Mouse (Mus musculus) induced T-regulatory cell, adult 2 months (primary cell): ENCODE measurements around the gene Ppp1r9a.

ENCODE experiments used
- DNase-seq: peaks from one replicate; pipeline ENCODE4 v3.0.0-alpha.2; 2012; ENCODE audit warnings: low read depth

Ppp1r9a gene

DNA sequence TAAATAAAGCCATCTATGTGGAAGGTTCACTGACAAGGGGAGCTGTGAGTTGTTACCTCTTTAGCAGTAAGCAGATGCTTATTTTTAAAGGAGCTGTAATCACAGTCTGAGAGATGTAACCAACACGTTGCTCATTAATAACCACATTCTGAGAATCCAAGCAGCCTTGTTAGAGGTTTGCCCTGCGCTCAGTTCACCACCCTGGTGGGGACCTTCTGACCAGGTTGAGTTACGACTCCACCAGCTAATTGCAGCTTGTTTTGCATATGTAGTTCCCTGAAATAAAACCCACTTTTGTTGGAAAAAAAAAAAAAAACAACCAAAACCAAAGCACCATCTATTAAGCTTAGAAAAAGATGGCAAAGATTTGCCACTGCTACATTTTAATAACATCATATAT, 205.8 kb downstream of the Ppp1r9a start:
- no peak for DNase-seq

DNA sequence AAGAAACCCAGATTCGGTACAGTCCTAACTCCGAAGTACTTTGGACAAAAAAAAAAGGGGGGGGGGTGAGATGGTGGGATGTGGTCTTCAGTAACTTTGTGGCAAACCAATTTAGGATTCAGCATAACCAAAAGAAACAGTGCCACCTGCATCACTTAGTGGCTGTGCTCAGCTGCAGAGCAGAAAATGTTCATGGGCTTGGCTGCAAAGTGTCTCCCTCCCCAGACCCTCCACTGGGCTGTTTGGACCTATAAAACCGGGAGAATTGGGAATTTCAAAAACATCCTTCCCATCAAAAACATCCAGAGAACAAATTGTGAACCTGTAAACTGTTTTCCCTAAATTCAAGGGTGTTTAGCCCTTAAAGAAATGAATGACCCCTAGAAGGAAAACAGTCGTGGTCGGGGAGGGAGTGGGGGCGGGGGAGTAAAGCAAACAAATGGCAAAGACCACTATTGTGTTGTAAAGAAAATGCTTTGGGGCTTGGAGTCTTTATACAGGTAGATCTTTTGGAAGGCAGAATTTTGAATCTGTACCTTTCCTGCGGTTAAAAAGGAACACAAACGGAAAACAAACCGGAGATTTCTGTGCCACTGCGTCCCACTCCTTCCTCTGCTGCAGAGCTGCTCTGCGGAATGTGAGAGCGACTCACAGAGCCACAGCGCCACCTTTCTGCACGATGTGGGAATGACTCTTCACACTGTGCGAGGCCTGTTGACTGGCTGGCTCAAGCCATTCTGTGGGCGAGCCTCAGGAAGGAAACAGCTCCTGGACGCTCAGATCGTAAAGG, 207.4 kb downstream of the Ppp1r9a start:
- peak; percentile 58 for DNase-seq

DNA sequence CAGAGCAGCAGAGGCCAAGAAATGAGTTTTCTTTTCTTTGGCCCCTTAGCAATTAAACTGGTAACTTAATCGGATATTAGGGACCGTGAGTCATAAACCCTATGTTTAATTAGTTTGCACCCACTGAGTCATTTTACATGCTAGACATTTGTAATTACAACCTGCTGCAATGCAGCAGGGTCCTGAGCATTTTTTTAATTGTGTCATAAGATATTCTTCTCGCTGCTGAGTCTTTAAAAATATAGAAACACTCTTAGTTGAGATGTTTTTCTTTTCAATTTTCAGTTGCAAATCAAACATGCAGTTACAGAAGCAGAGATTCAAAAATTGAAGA, 208.0 kb downstream of the Ppp1r9a start:
- DNase-seq: no peak

DNA sequence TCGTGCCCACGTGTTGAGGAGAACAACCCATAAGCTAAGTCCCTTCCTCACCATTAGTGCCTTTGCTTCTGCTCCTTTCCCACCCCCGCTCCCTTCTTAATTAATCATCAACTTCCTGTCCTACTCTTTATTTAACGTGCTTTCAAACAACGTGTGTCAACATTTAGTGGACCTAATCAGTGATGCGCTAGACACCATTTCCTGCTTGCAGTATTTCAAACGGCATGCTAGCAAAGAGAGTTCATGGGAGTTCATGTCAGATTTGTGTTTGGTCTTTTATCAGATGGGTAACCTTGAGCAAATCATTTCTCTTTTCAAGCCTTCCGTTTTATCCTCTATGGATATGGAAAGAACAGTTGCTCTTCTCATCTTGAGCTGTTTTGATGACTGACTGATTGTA, 210.4 kb downstream of the Ppp1r9a start:
- DNase-seq: no peak

DNA sequence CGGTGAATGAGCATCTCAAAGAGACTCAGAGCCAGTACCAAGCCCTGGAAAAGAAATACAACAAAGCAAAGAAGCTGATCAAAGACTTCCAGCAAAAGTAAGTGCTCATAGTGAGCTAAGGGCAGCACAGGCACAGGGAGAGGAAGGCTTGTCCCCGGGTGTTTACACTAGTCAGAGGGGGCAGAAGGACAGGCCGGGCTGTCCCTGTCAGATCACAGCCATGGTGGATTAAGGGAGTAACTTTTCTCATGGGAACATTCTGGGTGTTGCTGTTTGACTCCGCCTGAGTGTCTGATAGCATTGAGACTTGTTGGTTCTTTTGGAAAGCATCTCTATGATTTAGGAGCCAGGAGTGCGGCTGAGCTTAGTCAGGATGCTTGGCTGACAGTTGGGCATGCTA, 211.0 kb downstream of the Ppp1r9a start:
- DNase-seq: no peak

DNA sequence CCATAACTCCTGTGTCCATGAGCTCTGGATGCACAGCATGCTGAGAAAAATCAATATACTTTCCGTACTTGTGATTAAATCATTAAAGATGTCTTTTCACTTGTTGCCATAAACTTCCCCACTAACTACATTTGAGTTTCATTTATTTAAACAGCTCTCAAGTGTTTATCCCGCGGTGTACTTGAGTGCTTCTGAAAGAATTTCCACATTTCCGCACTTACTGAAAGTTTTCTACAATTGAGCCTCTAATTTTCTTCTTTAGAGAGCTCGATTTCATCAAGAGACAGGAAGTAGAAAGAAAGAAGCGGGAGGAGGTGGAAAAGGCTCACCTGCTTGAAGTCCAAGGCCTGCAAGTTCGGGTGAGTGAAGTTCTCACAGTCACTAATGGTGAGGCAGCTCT, 212.1 kb downstream of the Ppp1r9a start:
- DNase-seq: no peak

DNA sequence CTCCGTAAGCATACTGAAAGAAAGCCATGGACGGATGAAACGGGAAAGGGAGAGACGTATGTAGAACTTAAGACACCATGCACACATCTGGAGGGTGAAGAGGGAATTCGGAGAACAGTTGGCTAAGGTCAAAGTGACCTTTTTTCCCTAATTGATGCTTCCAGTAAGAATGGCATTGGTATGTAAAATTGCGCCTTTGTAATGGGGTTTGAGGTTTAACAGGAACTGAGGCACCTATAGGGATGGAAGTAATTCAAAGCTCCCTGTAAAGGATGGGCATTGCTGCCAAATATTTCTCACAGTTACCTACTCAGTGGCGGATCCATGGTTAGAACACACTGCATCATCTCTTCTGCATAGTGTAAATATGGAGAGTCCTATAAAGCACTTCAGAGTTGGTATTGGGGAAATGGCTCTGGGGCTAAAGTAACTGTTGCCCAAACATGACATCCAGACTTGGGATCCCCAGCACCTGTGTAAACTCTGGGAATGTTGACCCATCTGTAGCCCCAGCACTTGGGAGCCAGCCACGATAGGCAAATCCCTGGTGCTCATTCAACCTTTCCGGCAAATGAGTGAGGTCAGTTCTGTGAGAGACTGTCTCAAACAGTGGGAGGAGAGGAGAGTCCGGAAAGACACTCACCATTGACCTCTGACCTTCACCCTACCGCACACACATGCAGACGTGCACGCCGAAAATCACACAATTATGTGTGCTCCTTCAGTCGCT, 216.6 kb downstream of the Ppp1r9a start:
- DNase-seq: no peak

DNA sequence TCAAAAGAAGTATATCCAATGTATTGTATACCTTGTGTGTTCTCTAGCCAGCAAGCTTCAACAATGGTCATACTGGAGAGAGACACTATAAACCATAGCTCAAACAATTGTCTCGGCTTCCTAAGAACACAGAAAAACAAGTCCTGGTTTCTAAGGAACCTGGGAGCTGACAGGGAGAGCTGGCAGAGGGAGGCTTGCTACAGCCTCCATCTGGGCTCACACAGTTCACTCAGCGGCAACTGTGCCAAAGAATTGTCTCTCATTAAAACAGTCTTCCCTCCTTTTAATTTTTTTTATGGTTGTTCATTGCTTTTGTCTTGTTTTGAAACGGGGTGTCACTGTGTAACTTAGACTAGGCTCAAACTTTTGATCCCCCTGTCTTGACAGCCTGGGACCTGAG, 217.5 kb downstream of the Ppp1r9a start:
- no peak for DNase-seq

DNA sequence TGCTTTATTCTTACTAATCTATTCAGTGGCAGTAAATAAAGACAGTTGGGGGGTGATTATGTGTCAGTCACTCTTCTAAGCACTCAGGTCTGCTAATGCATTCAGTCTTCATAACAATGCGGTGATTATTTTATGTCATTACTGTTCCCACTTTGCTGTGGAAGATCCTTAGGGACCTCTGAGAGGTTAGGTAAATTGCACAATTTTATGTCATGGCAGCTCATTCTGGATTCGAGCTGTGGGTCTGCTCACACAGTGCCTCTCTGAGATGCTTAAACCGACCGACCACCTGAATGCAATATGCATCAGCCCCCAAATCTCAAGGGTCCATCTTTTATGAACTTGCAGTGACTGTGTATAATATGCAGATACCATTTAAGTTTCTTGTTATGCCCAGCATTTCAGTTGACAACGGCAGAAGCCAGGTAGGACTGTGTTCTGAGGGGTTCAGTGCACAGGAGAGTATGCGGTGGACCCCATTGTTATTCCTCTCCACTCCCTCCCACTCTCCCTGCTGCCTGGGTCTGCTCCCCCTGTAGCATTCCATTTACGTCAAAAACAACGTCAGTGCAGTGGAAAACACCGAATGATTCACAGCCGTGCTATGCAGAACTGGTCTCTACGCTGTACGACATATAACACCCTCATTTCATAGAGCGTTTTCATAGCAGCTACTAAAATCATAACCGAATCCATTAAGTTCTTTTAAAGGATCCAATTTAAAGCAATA, 226.8 kb downstream of the Ppp1r9a start:
- no peak for DNase-seq

DNA sequence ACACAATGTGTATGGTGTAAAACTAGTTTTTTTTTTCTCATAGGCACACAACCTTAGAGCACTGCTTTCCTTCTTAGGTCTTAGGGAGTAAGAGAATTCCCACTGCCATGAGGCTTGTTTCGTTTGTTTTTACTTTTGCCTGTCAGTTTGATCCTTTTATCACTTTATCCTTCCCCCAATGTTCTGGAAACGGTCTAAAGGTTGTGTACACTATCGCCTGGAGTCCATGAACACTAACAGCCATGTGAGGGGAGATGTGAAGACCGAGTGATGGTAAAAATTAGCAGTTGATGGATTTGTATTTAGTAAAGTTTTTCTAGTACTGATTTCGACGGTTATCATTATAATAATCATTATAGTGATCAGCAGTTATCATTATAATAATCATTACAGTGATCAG, 232.3 kb downstream of the Ppp1r9a start:
- DNase-seq: no peak

DNA sequence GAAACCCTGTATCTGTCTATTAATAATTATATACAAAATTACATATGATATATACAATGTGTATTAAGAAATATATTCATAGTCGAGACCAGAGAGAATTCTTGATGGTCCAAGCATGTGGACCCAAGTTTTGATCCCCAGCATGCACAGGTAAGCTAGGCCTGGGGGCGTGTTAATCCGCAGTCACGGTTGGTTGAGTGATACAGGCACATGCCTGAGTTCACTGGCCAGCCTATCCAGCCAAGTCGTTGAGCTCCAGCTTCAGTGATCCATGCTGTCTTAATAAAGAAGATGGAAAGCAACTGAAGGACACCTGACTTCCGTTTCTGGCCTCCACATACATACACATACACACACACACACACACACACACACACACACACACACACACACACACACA, 233.3 kb downstream of the Ppp1r9a start:
- DNase-seq: no peak

DNA sequence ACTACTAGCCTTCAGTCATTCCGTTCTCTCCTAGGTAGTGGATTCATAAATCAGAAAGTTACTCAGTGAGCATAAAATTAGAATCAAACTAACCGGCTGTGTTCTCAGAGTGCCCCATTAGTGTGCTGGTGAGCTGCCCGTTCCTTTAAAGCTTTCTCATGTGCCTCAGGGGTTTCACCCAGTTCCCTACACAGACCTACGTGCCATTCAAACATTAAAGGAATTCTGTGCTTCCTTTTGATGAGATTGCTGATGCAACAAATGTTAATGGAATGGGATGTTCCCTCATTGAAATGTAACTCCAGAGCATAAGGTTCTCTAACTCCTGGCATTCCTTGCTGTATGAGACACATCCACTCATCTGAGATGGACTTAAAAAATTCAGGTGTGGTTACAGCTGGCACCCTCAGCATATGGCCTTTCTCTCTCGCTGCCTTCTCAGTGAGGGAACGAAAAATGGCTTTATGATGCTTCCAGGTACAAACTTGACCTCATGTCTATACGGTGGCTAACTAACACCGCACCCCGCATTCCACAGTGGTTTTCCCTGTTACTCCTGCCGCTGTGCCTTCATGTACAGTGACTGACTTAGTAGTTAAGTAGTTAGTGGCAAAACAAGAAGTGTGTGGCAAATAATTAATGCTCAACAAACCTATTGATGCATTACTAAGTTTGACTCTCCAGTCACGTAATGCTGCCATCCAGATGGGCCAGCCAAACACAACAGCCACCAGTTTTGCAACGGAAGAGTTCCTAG, 236.3 kb downstream of the Ppp1r9a start:
- no peak for DNase-seq

DNA sequence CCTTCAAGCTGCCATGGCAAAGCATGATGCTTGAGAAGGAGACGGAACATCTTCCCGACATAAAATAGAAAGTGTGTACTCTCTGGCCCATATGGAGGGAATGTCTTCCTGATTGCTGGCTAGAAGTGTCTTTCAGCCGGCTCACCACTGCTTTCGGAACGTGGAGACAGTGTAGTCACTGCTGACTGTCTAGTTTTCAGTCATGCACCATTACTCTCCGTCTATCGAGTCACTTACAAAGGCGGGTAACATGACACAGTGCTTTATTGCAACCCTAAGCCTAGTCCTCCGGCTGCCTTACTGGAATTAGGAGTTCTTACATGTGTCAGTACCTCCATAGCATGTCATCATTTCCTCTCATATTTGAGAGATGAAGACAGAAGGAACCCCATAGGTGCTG, 236.9 kb downstream of the Ppp1r9a start:
- no peak for DNase-seq

DNA sequence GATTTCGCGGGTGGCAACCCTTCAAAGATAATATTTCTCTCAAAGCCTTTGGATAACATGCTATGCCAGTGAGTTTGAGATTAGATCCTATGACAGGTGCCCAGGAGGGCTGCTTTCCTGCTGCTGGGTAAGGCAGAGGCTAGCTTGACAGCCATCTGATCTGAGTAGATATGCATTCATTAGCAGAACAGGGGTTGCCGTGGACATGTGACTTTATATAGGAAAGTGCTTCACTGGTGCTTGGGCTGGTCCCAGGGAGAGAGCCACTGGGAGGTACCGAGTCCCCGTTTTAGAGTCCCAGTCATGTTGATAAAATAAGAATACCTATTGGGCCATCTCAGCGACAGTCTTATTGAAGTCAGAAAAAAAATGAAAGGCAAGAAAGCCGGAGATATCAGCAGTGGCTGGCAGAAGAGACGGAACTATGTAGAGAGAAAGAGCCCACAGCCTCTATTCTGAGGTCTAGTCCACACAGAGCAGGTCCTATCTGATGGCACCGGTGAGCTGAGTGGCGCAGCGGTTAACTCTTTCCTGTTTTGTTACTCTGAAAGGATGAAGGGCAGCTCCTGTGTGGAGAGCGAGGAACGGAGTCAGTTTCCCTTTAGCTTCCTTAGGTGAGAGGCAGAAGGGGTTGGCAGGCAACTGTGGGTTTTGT, 244.9 kb downstream of the Ppp1r9a start:
- DNase-seq: peak; percentile 5

DNA sequence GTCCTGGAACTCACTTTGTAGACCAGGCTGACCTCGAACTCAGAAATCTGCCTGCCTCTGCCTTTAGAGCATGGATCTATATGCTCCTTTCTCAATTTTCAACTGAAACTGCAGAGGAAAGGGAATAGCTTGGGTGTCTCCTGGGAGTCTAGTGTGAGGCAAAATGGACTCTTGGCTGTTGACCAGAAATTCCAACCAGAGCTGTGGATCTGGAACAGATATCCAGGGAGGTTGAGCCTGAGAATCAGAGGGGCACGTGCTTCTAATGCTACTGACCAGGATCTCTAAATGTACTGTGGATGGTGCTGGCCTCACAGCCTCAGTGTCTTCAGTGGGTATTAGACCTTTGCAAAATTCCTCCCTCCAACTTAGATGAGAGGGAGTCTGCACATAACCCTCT, 247.2 kb downstream of the Ppp1r9a start:
- DNase-seq: no peak

DNA sequence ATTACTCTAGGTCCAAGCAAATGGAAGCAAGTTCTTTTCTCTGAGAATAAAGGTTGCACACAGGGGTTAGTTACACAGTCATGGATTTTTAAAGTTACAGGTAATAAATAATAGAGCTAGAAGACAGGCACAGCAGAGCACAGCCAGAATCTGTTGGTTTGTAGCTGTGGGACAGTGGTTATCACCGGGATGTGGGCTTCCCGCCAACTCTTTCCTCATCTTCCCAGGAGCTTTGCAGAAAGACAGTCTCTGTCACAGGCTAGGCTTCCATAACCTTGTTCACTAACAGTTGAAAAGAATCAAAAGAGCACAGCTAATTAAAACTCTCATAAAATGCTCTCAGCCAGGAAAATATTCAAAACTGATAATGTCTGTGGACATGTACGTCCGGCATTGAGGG, 248.5 kb downstream of the Ppp1r9a start:
- DNase-seq: no peak

DNA sequence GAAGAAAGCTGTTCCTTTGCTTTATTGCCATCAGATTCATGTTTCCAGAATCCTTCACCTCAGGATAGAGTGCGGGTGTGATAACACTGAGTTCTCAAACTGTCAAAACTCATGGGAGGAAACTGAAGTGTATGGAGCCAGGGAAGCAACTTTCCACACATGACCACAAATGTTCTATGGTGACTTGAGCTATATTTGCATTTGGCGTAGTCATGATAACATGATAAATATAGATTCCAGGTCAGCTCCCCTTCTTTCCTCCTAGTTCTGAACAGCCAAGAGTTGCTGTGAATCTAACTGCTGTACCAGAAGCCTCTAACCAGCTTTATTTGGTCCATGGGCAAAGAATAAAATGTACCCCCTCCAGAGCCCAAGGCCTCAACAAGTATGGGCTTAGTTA, 249.5 kb downstream of the Ppp1r9a start:
- DNase-seq: no peak

DNA sequence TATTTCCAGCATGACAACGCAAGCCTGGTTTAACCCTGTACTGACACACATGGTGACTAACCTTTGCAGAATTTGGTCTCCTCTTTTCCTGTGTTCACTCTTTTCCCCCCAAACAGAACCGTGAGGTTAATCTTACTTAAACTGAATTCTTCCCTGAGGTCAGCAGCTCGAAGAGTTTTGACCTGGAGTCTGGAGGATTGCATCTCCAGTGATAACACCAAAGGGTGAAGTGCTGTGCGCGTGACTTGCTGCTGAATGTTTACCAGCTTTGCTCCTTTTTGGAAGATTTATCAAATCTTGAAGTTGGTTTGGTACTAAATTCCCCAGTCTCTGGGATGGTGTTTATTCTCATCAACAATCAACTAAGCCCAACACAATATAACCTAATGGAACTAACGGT, 252.1 kb downstream of the Ppp1r9a start:
- DNase-seq: no peak

DNA sequence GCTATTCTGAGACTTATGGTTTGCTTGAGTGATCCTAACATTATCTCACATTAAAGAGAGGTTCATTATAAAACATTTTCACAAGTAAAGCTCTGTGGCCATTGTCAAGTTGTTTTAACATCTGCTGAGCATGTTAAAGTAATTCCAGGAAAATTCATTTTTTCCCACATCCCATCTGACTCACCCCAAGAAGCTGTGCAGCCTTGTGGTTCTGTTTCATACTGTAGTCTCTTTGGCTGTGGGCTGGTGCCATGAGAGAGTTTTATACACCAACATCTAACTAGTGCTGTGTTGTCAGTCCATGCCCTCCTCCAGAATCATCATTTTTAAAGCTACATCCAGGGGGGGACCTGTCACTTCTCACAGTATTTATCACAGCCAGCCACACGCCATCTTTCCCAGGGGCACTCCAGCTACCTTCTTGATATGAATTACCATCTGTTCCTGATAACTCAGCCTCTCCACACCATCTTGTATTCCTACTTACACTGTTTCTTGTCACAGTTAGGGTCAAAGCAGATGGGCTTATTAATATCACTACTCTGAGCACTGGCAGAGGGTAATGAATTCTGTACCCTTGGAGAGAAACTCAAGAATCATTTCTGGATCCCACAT, 252.7 kb downstream of the Ppp1r9a start:
- DNase-seq: no peak

DNA sequence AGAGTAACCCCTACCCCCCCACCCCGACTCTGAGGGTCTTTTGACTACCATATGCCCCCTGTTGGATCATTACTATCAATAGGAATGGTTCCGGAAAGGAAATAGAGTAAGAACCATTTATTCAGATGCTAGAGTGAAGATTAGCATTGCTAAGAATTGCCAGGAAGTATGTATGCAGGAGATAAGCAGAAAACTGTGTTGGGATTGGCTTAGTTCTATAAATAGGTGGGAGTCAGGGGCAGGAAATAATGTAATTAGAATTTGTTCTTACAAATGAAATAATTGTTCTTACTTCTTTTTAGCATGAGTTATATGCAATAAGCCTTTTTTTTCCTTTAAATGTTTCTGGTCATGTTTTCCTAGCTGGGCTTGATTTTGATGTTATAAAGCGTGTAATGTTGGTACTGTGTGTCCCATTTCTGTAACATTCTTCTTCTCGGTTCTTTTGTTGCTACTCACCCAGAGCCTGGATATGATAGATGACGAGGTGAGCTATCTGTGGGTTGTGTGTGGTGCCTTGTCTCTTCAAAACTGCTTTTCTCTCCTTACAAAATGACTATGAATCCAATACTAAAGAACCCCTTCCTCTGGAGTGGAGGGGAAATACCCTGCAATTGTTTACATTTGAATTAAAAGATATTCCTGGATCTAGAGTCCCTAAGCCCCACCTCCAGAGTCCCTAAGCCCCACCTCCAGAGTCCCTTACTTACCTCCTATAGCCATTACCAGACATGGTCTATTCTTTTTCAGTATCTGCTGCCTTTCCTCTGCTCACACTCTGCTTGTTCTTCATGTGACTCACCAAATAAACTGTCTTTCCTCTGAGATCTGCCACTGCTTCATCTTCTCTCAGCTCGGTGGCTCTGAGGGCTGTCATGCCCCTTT, 254.1 kb downstream of the Ppp1r9a start:
- no peak for DNase-seq
